Mouse (Mus musculus): ENCODE measurements around the gene AC124502.3. TPM values are rescaled to one million over a fixed set of nuclear protein-coding genes. Genes with fewer than 3 reads are reported as not detected.

AC124502.3 gene
- polyA plus RNA-seq, 1 experiment from 2014 or later, result 1.2 TPM

GRCm38 (mm10) chr19:5051031-5051430 lies 12.3 kb downstream of the AC124502.3 start:
- DNase-seq (ENCODE audit: low spot score), result no peak
- peak overlapping the region; percentile 8; the same call in 1 of the 2 replicates for H3K9ac ChIP-seq (ENCODE audit: low read length)
- WGBS, result 4% methylated on average over 16 of the region's 17 CpGs
- H3K27me3 ChIP-seq (replicated peaks; ENCODE audit: control insufficient read depth, insufficient read depth, low read length), result peaks cover 33% of the 10 kb centered on the region
- H3K4me3 ChIP-seq (ENCODE audit: low read depth, low read length), result no peak overlapping the region
- H3K9me3 ChIP-seq (replicated peaks; ENCODE audit: control insufficient read depth, low read length), result no peaks in the 10 kb centered on the region
- H3K4me1 ChIP-seq (ENCODE audit: control insufficient read depth, insufficient read depth, low read length), result no peaks in the 10 kb centered on the region
- H3K27ac ChIP-seq (ENCODE audit: low read depth, low read length), result no peak overlapping the region
- no peak overlapping the region for H3K4me2 ChIP-seq (ENCODE audit: low read length)
- H3K36me3 ChIP-seq (ENCODE audit: control insufficient read depth, insufficient read depth, low read length), result peaks cover 31% of the 10 kb centered on the region
- ATAC-seq, result no peak

- Histone ChIP-seq H3K36me3 (ENCODE audit: control insufficient read depth, insufficient read depth, low read length) (peaks cover 26% of the 10 kb centered on the region), H3K27ac (ENCODE audit: low read depth, low read length) (no peak overlapping the region), H3K27me3 (replicated peaks; ENCODE audit: control insufficient read depth, insufficient read depth, low read length) (peaks cover 33% of the 10 kb centered on the region), H3K9me3 (replicated peaks; ENCODE audit: control insufficient read depth, low read length) (no peaks in the 10 kb centered on the region), H3K4me2 (ENCODE audit: low read length) (no peak overlapping the region), H3K9ac (ENCODE audit: low read length) (peak overlapping the region; percentile 8; the same call in 1 of the 2 replicates), H3K4me3 (ENCODE audit: low read depth, low read length) (no peak overlapping the region), H3K4me1 (ENCODE audit: control insufficient read depth, insufficient read depth, low read length) (no peaks in the 10 kb centered on the region)
- 30% methylated on average over 3 of the region's 3 CpGs for WGBS
- DNase-seq (ENCODE audit: low spot score) (no peak), ATAC-seq (no peak)
Observed at GRCm38 (mm10) chr19:5051515-5051914, 12.8 kb downstream of the AC124502.3 start.

GRCm38 (mm10) chr19:5052166-5052822 lies 13.6 kb downstream of the AC124502.3 start:
- peaks cover 19% of the 10 kb centered on the region for H3K36me3 ChIP-seq (ENCODE audit: control insufficient read depth, insufficient read depth, low read length)
- ATAC-seq, result no peak
- peaks cover 33% of the 10 kb centered on the region for H3K27me3 ChIP-seq (replicated peaks; ENCODE audit: control insufficient read depth, insufficient read depth, low read length)
- H3K4me1 ChIP-seq (ENCODE audit: control insufficient read depth, insufficient read depth, low read length), result no peaks in the 10 kb centered on the region
- H3K4me3 ChIP-seq (ENCODE audit: low read depth, low read length), result no peak overlapping the region
- WGBS, result 32% methylated on average over 25 of the region's 25 CpGs
- DNase-seq (ENCODE audit: low spot score), result no peak
- no peak overlapping the region for H3K27ac ChIP-seq (ENCODE audit: low read depth, low read length)
- H3K9ac ChIP-seq (ENCODE audit: low read length), result no peak overlapping the region
- no peak overlapping the region for H3K4me2 ChIP-seq (ENCODE audit: low read length)
- no peaks in the 10 kb centered on the region for H3K9me3 ChIP-seq (replicated peaks; ENCODE audit: control insufficient read depth, low read length)

- H3K36me3 ChIP-seq (ENCODE audit: control insufficient read depth, insufficient read depth, low read length), result peaks cover 13% of the 10 kb centered on the region
- ATAC-seq (no peak), DNase-seq (ENCODE audit: low spot score) (no peak)
- 66% methylated on average over 17 of the region's 17 CpGs for WGBS
- H3K27ac ChIP-seq (ENCODE audit: low read depth, low read length), result no peak overlapping the region
- H3K9me3 ChIP-seq (replicated peaks; ENCODE audit: control insufficient read depth, low read length), result no peaks in the 10 kb centered on the region
- no peak overlapping the region for H3K9ac ChIP-seq (ENCODE audit: low read length)
- H3K4me1 ChIP-seq (ENCODE audit: control insufficient read depth, insufficient read depth, low read length), result no peaks in the 10 kb centered on the region
- peaks cover 33% of the 10 kb centered on the region for H3K27me3 ChIP-seq (replicated peaks; ENCODE audit: control insufficient read depth, insufficient read depth, low read length)
- no peak overlapping the region for H3K4me2 ChIP-seq (ENCODE audit: low read length)
- no peak overlapping the region for H3K4me3 ChIP-seq (ENCODE audit: low read depth, low read length)
Observed at GRCm38 (mm10) chr19:5052853-5053252, 14.2 kb downstream of the AC124502.3 start.

- Histone ChIP-seq H3K4me3 (ENCODE audit: low read depth, low read length) (no peak overlapping the region), H3K4me2 (ENCODE audit: low read length) (no peak overlapping the region), H3K9ac (ENCODE audit: low read length) (no peak overlapping the region), H3K27ac (ENCODE audit: low read depth, low read length) (no peak overlapping the region), H3K27me3 (replicated peaks; ENCODE audit: control insufficient read depth, insufficient read depth, low read length) (peaks cover 33% of the 10 kb centered on the region), H3K4me1 (ENCODE audit: control insufficient read depth, insufficient read depth, low read length) (no peaks in the 10 kb centered on the region), H3K36me3 (ENCODE audit: control insufficient read depth, insufficient read depth, low read length) (peaks cover 7% of the 10 kb centered on the region), H3K9me3 (replicated peaks; ENCODE audit: control insufficient read depth, low read length) (no peaks in the 10 kb centered on the region)
- no peak for DNase-seq (ENCODE audit: low spot score)
- 20% methylated on average over 9 of the region's 9 CpGs for WGBS
- no peak for ATAC-seq
Observed at GRCm38 (mm10) chr19:5053909-5054308, 15.2 kb downstream of the AC124502.3 start.

GRCm38 (mm10) chr19:5056251-5056650 lies 17.6 kb downstream of the AC124502.3 start:
- Histone ChIP-seq H3K4me2 (ENCODE audit: low read length) (no peak overlapping the region), H3K9me3 (replicated peaks; ENCODE audit: control insufficient read depth, low read length) (no peaks in the 10 kb centered on the region), H3K27ac (ENCODE audit: low read depth, low read length) (no peak overlapping the region), H3K9ac (ENCODE audit: low read length) (no peak overlapping the region), H3K4me1 (ENCODE audit: control insufficient read depth, insufficient read depth, low read length) (peaks cover 6% of the 10 kb centered on the region; the same call in 1 of the 2 replicates), H3K27me3 (replicated peaks; ENCODE audit: control insufficient read depth, insufficient read depth, low read length) (peaks cover 22% of the 10 kb centered on the region), H3K36me3 (ENCODE audit: control insufficient read depth, insufficient read depth, low read length) (no peaks in the 10 kb centered on the region), H3K4me3 (ENCODE audit: low read depth, low read length) (no peak overlapping the region)
- ATAC-seq (peak; percentile 56), DNase-seq (ENCODE audit: low spot score) (peak; percentile 80)
- 13% methylated on average over 6 of the region's 6 CpGs for WGBS

- no peak overlapping the region for H3K4me2 ChIP-seq (ENCODE audit: low read length)
- no peak for DNase-seq (ENCODE audit: low spot score)
- ATAC-seq, result no peak
- no peaks in the 10 kb centered on the region for H3K36me3 ChIP-seq (ENCODE audit: control insufficient read depth, insufficient read depth, low read length)
- no peak overlapping the region for H3K9ac ChIP-seq (ENCODE audit: low read length)
- peaks cover 6% of the 10 kb centered on the region; the same call in 1 of the 2 replicates for H3K4me1 ChIP-seq (ENCODE audit: control insufficient read depth, insufficient read depth, low read length)
- H3K9me3 ChIP-seq (replicated peaks; ENCODE audit: control insufficient read depth, low read length), result no peaks in the 10 kb centered on the region
- H3K27me3 ChIP-seq (replicated peaks; ENCODE audit: control insufficient read depth, insufficient read depth, low read length), result peaks cover 6% of the 10 kb centered on the region; the same call in 1 of the 2 replicates
- no peak overlapping the region for H3K27ac ChIP-seq (ENCODE audit: low read depth, low read length)
- no peak overlapping the region for H3K4me3 ChIP-seq (ENCODE audit: low read depth, low read length)
- WGBS, result 28% methylated on average over 16 of the region's 16 CpGs
Observed at GRCm38 (mm10) chr19:5057876-5058775, 19.4 kb downstream of the AC124502.3 start.

- no peak for ATAC-seq
- peak overlapping the region; percentile 29; the same call in 1 of the 2 replicates for H3K9ac ChIP-seq (ENCODE audit: low read length)
- no peaks in the 10 kb centered on the region for H3K27me3 ChIP-seq (replicated peaks; ENCODE audit: control insufficient read depth, insufficient read depth, low read length)
- H3K4me3 ChIP-seq (ENCODE audit: low read depth, low read length), result no peak overlapping the region
- H3K36me3 ChIP-seq (ENCODE audit: control insufficient read depth, insufficient read depth, low read length), result no peaks in the 10 kb centered on the region
- no peak for DNase-seq (ENCODE audit: low spot score)
- H3K27ac ChIP-seq (ENCODE audit: low read depth, low read length), result no peak overlapping the region
- H3K9me3 ChIP-seq (replicated peaks; ENCODE audit: control insufficient read depth, low read length), result no peaks in the 10 kb centered on the region
- peaks cover 6% of the 10 kb centered on the region; the same call in 1 of the 2 replicates for H3K4me1 ChIP-seq (ENCODE audit: control insufficient read depth, insufficient read depth, low read length)
- WGBS, result 18% methylated on average over 10 of the region's 10 CpGs
- H3K4me2 ChIP-seq (ENCODE audit: low read length), result no peak overlapping the region
Observed at GRCm38 (mm10) chr19:5058801-5059771, 20.4 kb downstream of the AC124502.3 start.

Measured in forebrain, embryonic 14.5 days (tissue).